Mouse (Mus musculus) right cerebral cortex, postnatal 25 days (tissue): Measurements from ENCODE around the gene Hist1h2ae.
"Not testable (repeated sequence)": the region's sequence is repeated elsewhere in the genome, so short reads cannot be mapped to it uniquely, and the experiment has no call there.

ENCODE experiments used
- DNase-seq: peaks from one replicate; pipeline ENCODE4 v3.0.0; 2022

Gene Hist1h2ae

DNA sequence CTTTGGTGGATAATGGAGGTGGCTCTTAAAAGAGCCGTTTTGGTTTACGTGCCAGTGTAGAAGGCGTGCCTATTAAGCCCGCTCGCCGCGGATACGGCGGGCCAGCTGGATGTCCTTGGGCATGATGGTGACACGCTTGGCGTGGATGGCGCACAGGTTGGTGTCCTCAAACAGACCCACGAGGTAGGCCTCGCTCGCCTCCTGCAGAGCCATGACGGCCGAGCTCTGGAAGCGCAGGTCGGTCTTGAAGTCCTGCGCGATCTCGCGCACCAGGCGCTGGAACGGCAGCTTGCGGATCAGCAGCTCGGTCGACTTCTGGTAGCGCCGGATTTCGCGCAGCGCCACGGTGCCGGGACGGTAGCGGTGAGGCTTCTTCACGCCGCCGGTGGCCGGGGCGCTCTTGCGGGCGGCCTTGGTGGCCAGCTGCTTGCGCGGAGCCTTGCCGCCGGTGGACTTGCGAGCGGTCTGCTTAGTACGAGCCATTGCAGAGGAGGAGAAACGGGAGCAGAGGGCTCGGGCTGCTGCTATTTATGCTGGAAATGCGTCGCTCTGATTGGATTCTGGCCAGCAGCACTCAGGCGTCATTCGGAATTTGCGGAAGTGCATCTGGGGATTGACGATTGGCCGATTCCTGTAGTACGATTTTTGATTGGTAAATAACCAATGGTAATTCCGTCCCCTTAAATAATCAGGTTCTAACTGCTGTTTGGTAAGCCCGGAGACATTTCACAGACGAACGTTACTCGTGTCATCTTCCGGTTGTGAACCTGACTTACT, 8.9 kb downstream of the Hist1h2ae start, which contains the start of gene Hist1h3e:
Gene Hist1h3e, minus strand, starts transcription at position 487 of the 777 bp plus-strand sequence.
- peak; percentile 93 for DNase-seq

DNA sequence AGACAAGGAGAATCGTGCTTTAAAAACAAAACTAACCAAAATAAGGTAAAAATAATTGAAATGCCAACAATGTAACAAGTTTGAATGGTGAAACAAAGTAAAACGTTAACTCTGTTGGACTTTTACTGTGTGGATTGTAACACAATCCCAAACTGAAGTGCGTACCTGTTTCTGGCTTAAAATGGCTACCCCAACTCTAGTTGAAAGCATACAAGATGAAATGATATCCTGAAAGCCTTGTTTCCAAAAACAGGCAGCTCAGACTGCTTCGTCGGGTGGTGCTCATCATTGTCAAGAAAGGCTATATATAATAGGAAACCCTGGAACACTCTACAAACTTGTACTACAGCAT, 9.5 kb downstream of the Hist1h2ae start:
- DNase-seq = not testable (repeated sequence)

DNA sequence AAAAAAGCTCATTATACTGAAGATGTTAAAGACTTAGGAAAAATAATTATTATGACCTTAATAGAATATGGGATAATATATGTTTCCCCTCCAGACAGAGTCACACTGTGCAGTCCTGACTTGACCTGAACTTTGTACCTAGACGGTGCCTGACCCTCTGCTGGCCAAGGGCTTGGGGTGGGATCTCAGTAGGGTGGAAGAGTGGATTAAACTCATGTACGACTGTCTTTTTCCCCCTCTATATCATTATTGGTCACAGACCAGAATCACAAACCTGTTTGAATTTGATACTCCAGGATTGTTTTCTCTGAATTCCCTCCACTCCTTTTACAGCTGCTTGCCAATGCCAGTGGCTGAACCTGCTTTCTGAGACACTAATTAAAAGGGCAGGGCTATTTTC, 10.3 kb downstream of the Hist1h2ae start:
- DNase-seq = not testable (repeated sequence)

DNA sequence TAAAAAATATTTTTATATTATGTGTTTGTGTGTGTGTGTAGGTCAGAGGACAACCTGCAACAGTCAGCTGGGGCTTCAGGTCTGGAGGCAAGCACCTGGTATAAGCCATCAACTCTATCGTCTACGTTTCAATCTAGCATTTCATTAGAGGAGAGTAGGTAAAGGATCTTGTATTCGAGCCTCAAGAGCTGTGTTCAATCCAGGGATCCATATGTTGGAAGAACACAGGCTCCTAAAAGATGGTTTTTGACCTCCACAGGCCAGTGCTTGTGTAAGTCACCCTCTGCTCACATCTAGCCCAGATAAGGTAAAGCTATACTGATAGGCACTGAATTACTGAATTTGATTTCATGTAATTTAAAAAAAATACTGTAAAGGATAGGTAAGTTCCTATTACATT, 14.1 kb downstream of the Hist1h2ae start:
- DNase-seq = no peak

DNA sequence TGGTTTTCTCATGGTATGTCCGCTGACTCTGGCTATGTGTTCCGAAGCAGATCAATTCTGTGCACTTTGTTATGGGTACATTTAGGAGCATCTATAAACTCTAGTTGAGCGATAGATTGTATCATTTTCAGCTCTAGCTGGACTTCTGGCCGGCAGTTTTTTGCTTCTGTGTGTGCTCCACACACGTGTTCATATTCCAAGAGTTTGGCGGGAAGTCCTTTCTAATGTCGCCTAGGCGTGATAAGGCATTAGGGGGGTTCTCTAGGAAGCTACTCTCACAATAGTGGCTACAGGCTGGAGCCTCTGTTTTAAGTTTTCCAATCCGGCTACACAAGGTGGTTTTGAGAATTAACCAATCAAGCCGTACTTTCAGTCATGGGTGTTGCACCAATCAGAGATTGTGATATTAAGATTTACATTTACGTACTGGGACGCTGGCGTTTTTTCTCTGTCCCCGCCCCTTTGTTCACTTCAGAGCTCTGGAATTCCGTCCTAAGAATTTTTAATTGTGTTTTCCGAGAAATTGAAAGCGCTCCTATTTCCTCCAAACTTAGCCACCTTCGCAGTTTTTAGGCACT, 15.1 kb downstream of the Hist1h2ae start:
- no peak for DNase-seq

DNA sequence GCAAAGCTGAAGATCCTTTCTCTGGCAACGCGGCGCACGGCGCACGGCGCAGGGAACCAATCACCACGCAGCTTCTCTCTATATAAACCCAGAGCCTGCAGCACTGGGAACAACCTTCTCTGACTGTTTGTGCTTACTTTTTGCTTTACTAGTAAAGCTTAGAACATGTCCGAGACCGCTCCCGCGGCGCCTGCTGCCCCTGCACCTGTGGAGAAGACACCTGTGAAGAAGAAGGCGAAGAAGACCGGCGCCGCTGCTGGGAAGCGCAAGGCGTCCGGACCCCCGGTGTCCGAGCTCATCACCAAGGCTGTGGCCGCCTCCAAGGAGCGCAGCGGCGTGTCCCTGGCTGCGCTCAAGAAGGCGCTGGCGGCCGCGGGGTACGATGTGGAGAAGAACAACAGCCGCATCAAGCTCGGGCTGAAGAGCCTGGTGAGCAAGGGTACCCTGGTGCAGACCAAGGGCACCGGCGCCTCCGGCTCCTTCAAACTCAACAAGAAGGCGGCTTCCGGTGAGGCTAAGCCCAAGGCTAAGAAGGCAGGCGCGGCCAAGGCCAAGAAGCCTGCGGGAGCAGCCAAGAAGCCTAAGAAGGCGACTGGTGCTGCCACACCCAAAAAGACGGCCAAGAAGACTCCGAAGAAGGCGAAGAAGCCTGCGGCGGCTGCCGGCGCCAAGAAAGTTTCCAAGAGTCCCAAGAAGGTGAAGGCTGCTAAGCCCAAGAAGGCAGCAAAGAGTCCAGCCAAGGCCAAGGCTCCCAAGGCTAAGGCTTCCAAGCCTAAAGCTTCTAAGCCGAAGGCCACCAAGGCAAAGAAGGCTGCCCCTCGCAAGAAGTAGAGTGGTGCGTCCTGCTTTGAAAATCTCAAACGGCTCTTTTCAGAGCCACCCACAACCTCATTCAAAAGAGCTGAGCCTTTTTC, 15.8 kb downstream of the Hist1h2ae start:
- peak; percentile 79 for DNase-seq

DNA sequence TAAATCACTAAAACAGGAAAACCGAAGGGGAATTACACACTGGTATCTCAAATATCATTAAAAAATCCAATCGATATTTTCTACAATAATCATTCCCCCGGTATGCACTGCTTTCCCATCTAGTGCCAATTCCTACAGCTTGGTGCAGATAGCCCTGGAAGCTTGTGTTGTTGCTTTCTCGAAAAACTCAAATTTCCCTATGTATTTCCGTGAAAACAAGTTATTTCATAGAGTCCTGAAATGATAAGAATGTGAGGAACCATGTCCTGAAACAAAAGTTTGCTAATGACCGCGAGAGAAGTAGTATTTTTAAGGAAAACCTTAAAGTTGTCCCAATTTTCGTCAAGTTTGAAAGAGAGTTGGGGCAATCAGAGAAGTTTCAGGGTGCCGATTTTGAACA, 16.6 kb downstream of the Hist1h2ae start:
- no peak for DNase-seq

DNA sequence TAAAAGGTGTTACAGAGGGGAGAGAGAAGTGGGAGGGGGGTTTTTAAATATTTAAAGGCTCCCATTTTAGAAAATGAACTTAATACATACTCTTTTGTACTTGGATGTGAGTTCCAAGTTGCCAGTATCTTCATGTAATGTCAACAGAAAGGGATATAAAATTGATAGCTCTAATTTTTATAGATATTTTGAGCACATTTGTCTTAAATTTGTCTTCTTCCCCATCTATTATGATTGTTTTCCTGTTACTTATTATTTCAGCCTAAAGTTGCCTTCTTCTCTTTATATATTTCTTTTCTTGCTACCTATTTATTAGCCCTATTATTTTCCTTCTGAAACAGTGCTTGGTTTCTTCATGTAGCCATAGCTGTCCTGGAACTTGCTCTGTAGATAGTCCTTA, 18.1 kb downstream of the Hist1h2ae start, which contains the start of gene Hist1h1d:
Gene Hist1h1d, plus strand, starts transcription at position 301 of the 400 bp plus-strand sequence.
- no peak for DNase-seq

DNA sequence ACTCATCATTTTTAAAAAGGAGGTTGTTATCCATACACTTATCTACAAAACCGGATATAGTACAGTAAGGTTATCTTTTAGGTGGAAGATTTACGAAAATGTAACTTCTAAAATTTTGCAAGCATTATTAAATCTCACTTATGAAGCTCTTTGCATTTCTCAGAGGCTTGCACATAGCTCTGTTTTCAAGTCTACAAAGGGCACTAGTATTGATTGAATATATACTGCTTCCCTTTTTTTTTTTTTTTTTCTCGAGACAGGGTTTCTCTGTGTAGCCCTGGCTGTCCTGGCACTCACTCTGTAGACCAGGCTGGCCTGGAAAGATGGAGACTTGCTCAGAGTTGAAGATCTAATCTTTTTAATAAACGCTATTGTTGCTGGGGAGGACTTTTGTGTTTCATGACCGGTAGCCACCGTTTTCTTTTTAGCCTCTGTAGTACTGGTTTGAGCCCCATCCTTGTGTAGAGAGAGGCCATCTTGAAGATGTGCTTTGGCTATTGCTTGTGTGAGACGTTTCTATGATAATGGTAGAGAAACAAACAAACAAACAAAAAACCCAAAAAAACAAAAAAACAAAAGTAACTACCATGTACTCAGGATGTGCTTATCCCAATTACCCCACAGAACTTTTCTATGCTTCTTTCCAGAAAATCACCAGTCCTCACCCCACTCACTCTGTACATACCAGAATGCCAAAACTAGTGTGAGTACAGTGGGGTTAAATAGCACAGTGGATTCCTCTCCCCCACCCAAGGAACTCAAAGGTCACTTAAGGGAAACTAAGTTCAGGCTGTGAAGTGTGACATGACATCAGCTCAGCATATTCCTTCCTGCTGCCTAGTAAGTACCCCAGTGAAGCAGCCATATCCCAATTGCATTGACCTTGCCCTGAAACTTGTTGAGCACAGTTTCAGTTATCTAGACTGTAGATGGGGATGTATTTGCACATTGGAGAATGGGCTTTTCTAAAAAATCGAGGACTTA, 18.8 kb downstream of the Hist1h2ae start:
- no peak for DNase-seq

DNA sequence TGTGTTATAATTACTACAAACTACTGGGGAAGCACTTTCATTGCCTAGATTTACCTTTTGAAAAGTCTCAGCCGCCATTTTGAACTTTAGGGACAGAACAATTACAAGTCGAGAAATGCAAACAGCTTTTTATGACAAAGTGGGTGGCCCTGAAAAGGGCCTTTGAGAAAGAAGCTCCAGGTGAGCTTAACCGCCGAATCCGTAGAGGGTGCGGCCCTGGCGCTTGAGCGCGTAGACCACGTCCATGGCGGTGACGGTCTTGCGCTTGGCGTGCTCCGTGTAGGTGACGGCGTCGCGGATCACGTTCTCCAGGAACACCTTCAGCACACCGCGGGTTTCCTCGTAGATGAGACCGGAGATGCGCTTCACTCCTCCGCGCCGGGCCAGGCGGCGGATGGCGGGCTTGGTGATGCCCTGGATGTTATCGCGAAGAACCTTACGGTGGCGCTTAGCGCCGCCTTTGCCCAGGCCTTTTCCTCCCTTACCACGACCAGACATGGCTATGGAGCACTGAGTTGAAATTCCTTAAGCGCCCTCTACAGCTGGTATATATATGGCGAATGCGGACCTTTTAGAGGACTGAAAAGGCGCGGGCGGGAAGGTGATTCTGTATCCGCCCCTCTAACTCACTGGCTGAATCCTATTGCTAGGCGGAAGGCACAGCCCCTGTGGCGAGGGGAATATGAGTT, 19.7 kb downstream of the Hist1h2ae start, which contains the start of gene Hist1h4f:
Gene Hist1h4f, minus strand, starts transcription at position 503 of the 689 bp plus-strand sequence.
- peak; percentile 92 for DNase-seq

DNA sequence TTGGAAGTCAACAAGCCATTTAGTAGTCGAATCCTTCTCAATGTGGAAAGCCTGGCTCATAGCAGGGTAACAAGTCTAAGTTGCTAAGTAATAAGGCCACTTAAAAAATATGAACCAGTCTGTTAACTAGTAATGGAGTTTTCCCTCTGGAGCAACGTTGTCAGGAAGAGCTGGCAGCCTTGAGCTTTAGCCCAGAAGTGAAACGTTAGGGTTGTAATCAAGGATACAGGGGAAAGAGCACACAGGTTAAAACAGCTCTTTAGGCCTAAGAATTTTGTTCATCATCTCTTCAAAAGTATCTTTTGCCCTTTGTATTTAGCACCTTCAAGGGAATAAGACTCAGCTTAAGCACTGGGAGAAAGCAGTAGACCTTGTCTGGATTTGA, 20.3 kb downstream of the Hist1h2ae start:
- no peak for DNase-seq

DNA sequence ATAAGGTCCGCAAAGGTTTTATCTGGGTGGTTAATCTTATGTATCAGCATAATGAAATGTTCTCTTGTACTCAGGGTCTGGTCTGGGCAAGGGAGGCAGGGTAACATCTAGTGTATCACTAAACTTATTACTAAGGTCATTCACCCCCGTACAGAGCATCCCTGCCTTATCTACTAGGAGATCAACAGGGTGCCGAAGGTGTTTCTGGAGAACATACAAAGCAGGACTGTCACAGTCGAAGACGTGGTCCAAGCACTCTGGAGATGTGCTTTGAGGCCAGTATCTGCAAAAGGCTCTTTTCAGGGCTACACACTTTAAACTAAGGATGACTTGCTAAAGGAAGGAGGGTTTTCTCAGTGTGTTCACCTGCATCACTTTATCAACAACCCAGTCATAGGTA, 24.3 kb downstream of the Hist1h2ae start:
- no peak for DNase-seq

DNA sequence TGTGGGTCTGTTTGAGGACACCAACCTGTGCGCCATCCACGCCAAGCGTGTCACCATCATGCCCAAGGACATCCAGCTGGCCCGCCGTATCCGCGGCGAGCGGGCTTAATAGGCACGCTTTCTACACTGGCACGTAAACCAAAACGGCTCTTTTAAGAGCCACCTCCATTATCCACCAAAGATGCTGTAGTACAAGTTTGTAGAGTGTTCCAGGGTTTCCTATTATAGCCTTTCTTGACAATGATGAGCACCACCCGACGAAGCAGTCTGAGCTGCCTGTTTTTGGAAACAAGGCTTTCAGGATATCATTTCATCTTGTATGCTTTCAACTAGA, 26.3 kb downstream of the Hist1h2ae start:
- DNase-seq = peak; percentile 19

DNA sequence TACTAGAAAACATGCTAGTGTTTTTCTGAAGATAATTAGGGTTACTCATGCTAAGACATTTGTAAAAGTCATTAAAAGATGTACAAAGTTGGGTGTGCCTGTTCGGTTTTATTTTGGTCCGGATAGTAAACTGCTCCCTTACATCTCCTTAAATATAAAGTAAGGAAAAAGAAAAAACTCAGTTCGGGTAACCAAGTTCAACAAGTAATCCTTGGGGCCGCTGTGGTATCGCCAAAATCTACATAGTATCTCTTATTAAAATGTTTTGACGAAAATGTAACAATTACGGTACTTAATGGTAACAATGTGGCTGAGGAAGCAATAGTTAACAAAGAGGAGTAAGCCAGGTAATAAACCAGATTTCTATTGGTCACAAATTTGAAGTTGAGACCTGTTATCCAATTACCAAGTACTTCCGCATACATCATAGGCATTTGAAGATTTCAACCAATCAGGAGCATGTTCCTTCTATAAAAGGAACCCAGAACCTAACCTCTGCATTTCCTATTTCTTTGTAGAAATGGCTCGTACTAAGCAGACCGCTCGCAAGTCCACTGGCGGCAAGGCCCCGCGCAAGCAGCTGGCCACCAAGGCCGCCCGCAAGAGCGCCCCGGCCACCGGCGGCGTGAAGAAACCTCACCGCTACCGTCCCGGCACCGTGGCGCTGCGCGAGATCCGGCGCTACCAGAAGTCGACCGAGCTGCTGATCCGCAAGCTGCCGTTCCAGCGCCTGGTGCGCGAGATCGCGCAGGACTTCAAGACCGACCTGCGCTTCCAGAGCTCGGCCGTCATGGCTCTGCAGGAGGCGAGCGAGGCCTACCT, 26.8 kb downstream of the Hist1h2ae start, which contains the start of gene Hist1h3f:
Gene Hist1h3f, plus strand, starts transcription at position 88 of the 822 bp plus-strand sequence.
- peak; percentile 67 for DNase-seq

DNA sequence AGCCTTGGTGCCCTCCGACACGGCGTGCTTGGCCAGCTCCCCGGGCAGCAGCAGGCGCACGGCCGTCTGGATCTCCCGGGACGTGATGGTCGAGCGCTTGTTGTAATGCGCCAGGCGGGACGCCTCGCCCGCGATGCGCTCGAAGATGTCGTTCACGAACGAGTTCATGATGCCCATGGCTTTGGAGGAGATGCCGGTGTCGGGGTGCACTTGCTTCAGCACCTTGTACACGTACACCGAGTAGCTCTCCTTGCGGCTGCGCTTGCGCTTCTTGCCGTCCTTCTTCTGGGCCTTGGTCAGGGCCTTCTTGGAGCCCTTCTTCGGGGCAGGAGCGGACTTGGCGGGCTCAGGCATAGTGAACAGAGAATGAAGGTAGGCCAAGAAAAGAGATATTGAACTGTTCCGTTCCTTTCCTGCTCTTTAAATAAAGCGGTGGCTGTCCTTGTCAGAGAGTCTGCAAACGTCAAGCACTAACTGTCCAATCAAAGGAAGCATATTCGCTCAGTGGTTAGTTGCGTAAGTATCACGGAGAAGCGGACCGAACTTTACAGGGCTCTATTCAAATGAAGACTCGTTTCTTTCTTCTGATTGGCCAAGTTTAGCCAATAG, 27.9 kb downstream of the Hist1h2ae start, which contains the start of gene Hist1h2bh:
Gene Hist1h2bh, minus strand, starts transcription at position 394 of the 609 bp plus-strand sequence.
- DNase-seq = peak; percentile 69

DNA sequence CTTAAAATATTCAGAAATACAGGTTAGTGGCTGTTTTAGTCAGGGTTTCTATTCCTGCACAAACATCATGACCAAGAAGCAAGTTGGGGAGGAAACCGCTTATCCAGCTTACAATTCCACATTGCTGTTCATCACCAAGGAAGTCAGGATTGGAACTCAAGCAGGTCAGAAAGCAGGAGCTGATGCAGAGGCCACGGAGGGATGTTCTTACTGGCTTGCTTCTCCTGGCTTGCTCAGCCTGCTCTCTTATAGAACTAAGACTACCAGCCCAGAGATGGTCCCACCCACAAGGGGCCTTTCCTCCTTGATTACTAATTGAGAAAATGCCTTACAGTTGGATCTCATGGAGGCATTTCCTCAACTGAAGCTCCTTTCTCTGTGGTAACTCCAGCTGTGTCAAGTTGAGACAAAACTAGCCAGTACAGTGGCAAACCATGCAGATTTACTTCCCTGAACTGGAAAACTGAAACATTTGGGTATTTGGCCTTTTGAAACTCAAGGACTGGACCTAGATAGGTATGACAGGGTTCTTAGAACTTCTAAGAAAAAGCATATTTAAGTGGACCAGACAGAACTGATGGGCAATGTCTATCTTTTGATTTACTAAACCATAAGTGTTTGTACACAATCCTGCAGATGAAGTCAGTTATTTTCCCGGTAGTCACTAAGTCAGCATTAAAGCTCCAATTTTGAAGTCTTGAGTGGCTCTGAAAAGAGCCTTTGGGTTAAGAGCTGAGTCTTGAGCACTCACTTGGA, 28.6 kb downstream of the Hist1h2ae start:
- DNase-seq = not testable (repeated sequence)

DNA sequence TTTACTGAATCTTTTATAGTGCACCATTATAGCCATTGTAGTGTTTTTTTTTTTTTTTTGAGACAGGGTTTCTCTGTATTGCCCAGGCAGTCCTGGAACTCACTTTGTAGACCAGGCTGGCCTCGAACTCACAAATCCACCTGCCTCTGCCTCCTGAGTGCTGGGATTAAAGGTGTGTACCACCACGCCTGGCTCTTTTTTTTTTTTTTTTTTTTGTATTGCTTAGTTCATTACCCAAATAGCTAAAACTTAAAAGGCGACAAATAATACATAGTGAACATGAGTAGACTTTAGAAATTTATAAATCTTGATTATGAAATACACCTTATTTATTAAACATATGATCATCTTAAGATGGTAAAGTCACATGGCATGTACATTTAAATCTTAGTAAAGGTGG, 29.5 kb downstream of the Hist1h2ae start:
- no peak for DNase-seq

DNA sequence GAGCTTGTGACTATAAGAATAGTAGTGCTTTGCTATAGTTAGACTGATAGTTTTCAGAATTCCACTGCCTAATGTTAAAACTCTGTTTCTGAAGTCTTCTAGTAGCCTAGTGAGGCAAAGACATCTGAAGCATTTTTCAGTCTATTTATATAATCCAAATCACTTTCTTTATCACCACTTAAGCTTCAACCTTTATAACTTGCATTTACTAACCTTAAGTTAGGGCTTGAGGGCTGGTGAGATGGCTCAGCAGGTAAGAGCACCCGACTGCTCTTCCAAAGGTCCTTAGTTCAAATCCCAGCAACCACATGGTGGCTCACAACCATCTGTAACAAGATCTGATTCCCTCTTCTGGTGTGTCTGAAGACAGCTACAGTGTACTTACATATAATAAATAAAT, 31.2 kb downstream of the Hist1h2ae start:
- not testable (repeated sequence) for DNase-seq

DNA sequence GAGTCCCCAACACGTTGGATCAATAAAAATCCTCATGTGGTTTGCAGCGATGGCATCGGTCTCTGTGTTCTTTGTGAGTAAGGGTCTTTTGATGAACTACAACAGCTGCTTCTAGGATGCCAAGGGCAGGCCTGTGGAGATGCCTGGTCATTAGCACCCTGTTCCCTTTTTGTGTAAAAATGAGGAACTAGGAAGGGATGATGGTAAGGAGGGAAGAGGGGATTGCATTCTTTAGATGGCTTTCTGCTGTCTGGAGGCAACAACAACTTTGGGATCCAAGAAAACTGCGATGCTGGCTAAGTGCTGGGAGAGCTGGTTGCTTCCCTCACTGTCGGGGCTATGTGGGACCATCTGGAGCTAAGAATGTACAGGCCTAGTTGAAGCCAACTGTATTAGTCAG, 32.8 kb downstream of the Hist1h2ae start:
- no peak for DNase-seq
